Mouse (Mus musculus) G1E (cell line): ENCODE data around the gene Cobl.

Source experiments
- CTCF ChIP-seq: IDR thresholded peaks from 2 replicates; pipeline ENCODE4 v1.5.1; 2012; ENCODE audit warnings: low read depth, low read length, inconsistent platforms, mixed read lengths
- POLR2AphosphoS5 ChIP-seq: IDR thresholded peaks from 2 replicates; pipeline ENCODE4 v1.6.1; 2012; ENCODE audit warnings: low read depth, low read length, inconsistent platforms; ENCODE audit not compliant: insufficient replicate concordance
- TAL1 ChIP-seq: conservative IDR thresholded peaks from 2 replicates; pipeline ENCODE4 v1.6.1; 2012; ENCODE audit warnings: low read depth, low read length, inconsistent platforms, mixed read lengths

DNA sequence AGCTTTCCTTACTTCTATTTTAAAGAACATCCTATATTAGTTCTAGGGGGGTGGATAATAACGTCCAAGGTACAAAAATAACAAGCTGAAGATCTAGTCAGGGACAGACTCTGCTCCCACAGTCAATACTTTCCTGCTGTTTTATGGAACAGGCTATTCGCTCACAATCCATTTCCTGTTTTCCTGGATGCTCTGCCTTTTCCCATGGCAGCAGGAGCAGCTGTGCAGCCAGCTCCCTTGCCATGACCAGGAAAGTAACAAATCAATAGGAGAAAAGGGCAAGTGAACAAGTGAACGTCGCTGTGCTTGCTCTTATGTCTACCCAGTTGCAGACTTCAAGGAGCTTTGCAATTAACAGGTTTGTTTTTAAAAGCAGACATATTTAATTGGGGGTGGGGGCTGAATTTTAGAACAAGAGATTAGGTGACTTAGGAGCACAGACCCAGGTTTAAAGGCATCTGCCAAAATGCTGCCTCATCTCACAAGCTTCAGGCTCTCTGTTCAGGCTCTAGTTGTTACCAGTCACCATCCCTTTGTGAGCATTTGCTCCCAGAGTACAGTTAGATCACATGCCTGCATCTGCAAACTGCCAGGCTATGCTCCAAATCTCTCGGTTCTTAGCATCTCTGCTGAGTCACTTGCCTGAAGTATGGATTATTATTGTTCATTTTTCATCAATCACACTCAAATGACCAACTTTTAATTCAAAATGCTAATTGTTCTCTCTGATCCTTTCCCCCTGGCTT is 164.9 kb downstream of the Cobl start:
- TF ChIP-seq CTCF (no peak), TAL1 (no peak), POLR2AphosphoS5 (no peak)
